Mouse (Mus musculus): ENCODE results near the gene Med15. TPM values are rescaled to one million over a fixed set of nuclear protein-coding genes. Genes with fewer than 3 reads are reported as not detected.

The Med15 gene
- polyA plus RNA-seq (2016; fragmentation: Nextera tagmentation; extraction: Ambion mirVana), result 45.2 and 47.8 TPM in 2 replicates

DNA sequence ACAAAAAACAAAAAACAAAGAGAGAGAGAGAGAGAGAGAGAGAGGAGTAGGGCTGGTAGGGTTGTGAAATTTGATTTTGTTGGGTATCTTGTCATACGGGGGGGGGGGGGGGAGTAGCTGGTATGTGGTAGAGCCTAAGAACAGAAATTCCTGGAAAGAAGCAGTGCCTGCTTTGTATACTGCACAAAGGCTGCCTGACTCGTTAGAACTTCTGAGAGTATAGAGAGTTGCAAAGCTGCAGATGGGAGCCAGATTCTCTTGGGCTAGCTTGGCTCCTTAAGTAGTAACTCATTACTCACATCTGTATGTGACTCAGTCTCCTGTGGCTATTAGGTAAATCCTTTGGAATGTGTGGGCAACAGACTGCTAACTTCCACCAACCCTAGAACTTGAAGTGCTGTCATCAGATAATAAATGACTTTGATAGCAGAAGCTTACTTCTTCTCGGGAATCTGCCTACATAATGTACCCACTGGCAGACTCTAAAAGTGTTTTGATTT, at the start of gene Med15:
TSS of gene Med15 (minus strand) at position 51 of the 500 bp plus-strand sequence.
- H3K36me3 ChIP-seq, result no peaks in the 10 kb centered on the region
- no peak for DNase-seq (ENCODE audit: low spot score)
- H3K4me1 ChIP-seq, result peaks cover under 1% of the 10 kb centered on the region; the same call in 1 of the 2 replicates
- H3K27ac ChIP-seq (replicated peaks), result no peak within 1 kb of the TSS
- H3K27me3 ChIP-seq (ENCODE audit: low read depth, poor library complexity, severe bottlenecking), result peaks cover 9% of the 10 kb centered on the region
- no peak within 1 kb of the TSS for H3K4me3 ChIP-seq
- WGBS, result 63% methylated on average over 3 of the region's 3 CpGs
- no peaks in the 10 kb centered on the region for H3K9me3 ChIP-seq (replicated peaks)

- WGBS, result 74% methylated on average over 1 of the region's 1 CpGs
- Histone ChIP-seq H3K36me3 (peaks cover 86% of the 10 kb centered on the region), H3K4me3 (no peak overlapping the region)
Measured at GRCm38 (mm10) chr16:17779692-17780091, 47.0 kb upstream of the Med15 start.

GRCm38 (mm10) chr16:17778223-17778622, 45.5 kb upstream of the Med15 start:
- H3K4me3 ChIP-seq, result no peak overlapping the region
- WGBS, result 91% methylated on average over 4 of the region's 4 CpGs
- no peak for DNase-seq (ENCODE audit: low spot score)
- H3K27ac ChIP-seq (replicated peaks), result no peak overlapping the region
- H3K9me3 ChIP-seq (replicated peaks), result no peaks in the 10 kb centered on the region
- H3K4me1 ChIP-seq, result no peaks in the 10 kb centered on the region
- peaks cover 82% of the 10 kb centered on the region for H3K36me3 ChIP-seq
- no peaks in the 10 kb centered on the region for H3K27me3 ChIP-seq (ENCODE audit: low read depth, poor library complexity, severe bottlenecking)

More at GRCm38 (mm10) chr16:17779692-17780091, 47.0 kb upstream of the Med15 start:
- H3K27me3 ChIP-seq (ENCODE audit: low read depth, poor library complexity, severe bottlenecking), result no peaks in the 10 kb centered on the region
- H3K4me1 ChIP-seq, result no peaks in the 10 kb centered on the region
- H3K9me3 ChIP-seq (replicated peaks), result no peaks in the 10 kb centered on the region
- H3K27ac ChIP-seq (replicated peaks), result no peak overlapping the region
- DNase-seq (ENCODE audit: low spot score), result no peak

- DNase-seq (ENCODE audit: low spot score), result no peak
- 71% methylated on average over 11 of the region's 11 CpGs for WGBS
- no peaks in the 10 kb centered on the region for H3K4me1 ChIP-seq
- H3K27me3 ChIP-seq (ENCODE audit: low read depth, poor library complexity, severe bottlenecking), result no peaks in the 10 kb centered on the region
- H3K9me3 ChIP-seq (replicated peaks), result no peaks in the 10 kb centered on the region
- peaks cover 83% of the 10 kb centered on the region for H3K36me3 ChIP-seq
- H3K27ac ChIP-seq (replicated peaks), result no peak overlapping the region
- H3K4me3 ChIP-seq, result no peak overlapping the region
Measured at GRCm38 (mm10) chr16:17776828-17777227, 44.1 kb upstream of the Med15 start.

- H3K36me3 ChIP-seq, result peaks cover 86% of the 10 kb centered on the region
- H3K9me3 ChIP-seq (replicated peaks), result no peaks in the 10 kb centered on the region
- H3K4me1 ChIP-seq, result no peaks in the 10 kb centered on the region
- WGBS, result 86% methylated on average over 4 of the region's 4 CpGs
- H3K27ac ChIP-seq (replicated peaks), result no peak overlapping the region
- H3K4me3 ChIP-seq, result no peak overlapping the region
- no peak for DNase-seq (ENCODE audit: low spot score)
- H3K27me3 ChIP-seq (ENCODE audit: low read depth, poor library complexity, severe bottlenecking), result no peaks in the 10 kb centered on the region
Measured at GRCm38 (mm10) chr16:17771117-17771865, 38.6 kb upstream of the Med15 start.

GRCm38 (mm10) chr16:17768834-17769233, 36.1 kb upstream of the Med15 start:
- Histone ChIP-seq H3K4me1 (no peaks in the 10 kb centered on the region), H3K36me3 (peaks cover 89% of the 10 kb centered on the region), H3K4me3 (no peak overlapping the region), H3K27ac (replicated peaks) (no peak overlapping the region), H3K27me3 (ENCODE audit: low read depth, poor library complexity, severe bottlenecking) (no peaks in the 10 kb centered on the region), H3K9me3 (replicated peaks) (no peaks in the 10 kb centered on the region)
- 89% methylated on average over 7 of the region's 7 CpGs for WGBS
- DNase-seq (ENCODE audit: low spot score), result no peak

DNA sequence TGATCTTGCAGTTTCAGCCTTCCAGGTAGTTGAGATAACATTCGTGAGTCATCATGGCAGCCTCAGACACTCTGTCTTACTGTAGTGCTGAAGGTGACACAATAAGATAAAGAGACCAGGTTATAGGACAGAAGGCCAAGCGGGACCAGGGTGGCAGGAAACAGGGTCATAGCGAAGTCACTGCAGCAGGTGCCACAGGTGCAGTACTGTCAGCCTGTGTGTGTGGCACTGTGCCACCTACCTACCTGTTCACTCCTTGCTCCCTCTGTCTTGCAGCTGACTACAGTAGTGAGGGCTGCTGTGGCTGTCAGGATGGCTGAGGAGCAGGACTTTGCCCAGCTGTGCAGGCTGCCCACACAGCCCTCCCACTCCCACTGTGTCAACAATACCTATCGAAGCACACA, 31.4 kb upstream of the Med15 start:
- no peak for DNase-seq (ENCODE audit: low spot score)
- peaks cover 10% of the 10 kb centered on the region; the same call in 1 of the 2 replicates for H3K27me3 ChIP-seq (ENCODE audit: low read depth, poor library complexity, severe bottlenecking)
- 92% methylated on average over 4 of the region's 4 CpGs for WGBS
- H3K36me3 ChIP-seq, result peaks cover 55% of the 10 kb centered on the region
- H3K4me1 ChIP-seq, result peaks cover 22% of the 10 kb centered on the region
- no peaks in the 10 kb centered on the region for H3K9me3 ChIP-seq (replicated peaks)
- no peak overlapping the region for H3K4me3 ChIP-seq
- no peak overlapping the region for H3K27ac ChIP-seq (replicated peaks)

- H3K27me3 ChIP-seq (ENCODE audit: low read depth, poor library complexity, severe bottlenecking), result peaks cover 36% of the 10 kb centered on the region
- H3K4me3 ChIP-seq, result peak overlapping the region; percentile 71; the same call in 1 of the 2 replicates
- WGBS, result 71% methylated on average over 1 of the region's 1 CpGs
- H3K27ac ChIP-seq (replicated peaks), result no peak overlapping the region
- H3K36me3 ChIP-seq, result peaks cover 28% of the 10 kb centered on the region
- no peak for DNase-seq (ENCODE audit: low spot score)
- peaks cover 27% of the 10 kb centered on the region for H3K4me1 ChIP-seq
- no peaks in the 10 kb centered on the region for H3K9me3 ChIP-seq (replicated peaks)
Measured at GRCm38 (mm10) chr16:17761074-17761473, 28.4 kb upstream of the Med15 start.

- Histone ChIP-seq H3K36me3 (peaks cover 24% of the 10 kb centered on the region), H3K27me3 (ENCODE audit: low read depth, poor library complexity, severe bottlenecking) (peaks cover 36% of the 10 kb centered on the region), H3K4me1 (peaks cover 27% of the 10 kb centered on the region), H3K9me3 (replicated peaks) (no peaks in the 10 kb centered on the region), H3K27ac (replicated peaks) (no peak overlapping the region), H3K4me3 (peak overlapping the region; percentile 71)
- 36% methylated on average over 8 of the region's 8 CpGs for WGBS
- DNase-seq (ENCODE audit: low spot score), result peak; percentile 44
Measured at GRCm38 (mm10) chr16:17760657-17761056, 28.0 kb upstream of the Med15 start.

GRCm38 (mm10) chr16:17759813-17760321, 27.2 kb upstream of the Med15 start:
- DNase-seq (ENCODE audit: low spot score), result no peak
- Histone ChIP-seq H3K36me3 (peaks cover 17% of the 10 kb centered on the region), H3K4me3 (peak overlapping the region; percentile 71), H3K27ac (replicated peaks) (peak overlapping the region; percentile 91), H3K9me3 (replicated peaks) (no peaks in the 10 kb centered on the region), H3K27me3 (ENCODE audit: low read depth, poor library complexity, severe bottlenecking) (peaks cover 37% of the 10 kb centered on the region), H3K4me1 (peaks cover 27% of the 10 kb centered on the region)
- WGBS, result 1% methylated on average over 54 of the region's 54 CpGs

DNA sequence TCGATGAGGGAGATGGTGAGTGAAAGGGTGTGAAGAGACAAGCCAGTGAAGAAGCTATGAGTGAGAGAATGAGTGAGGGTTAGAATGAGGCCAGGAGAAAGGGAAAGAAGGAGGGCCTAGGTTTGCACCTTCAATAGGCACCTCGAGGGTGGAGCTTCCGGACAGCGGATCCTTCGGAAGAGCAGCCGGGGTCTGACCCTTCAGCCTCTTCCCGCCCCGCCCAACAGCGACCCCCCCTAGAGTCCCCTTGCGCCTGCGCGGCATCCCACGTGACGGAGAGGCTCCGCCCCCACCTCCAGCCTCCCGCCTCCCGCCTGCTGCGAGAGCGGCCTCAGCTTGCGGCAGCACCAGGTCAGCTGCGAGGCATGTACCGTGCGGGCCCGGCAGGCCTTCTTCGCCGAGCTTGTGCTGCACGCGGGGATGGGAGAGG, 26.7 kb upstream of the Med15 start, which contains the start of gene Klhl22:
TSS of gene Klhl22 (plus strand) at position 275 of the 430 bp plus-strand sequence.
- DNase-seq (ENCODE audit: low spot score), result peak; percentile 94
- Histone ChIP-seq H3K27me3 (ENCODE audit: low read depth, poor library complexity, severe bottlenecking) (peaks cover 40% of the 10 kb centered on the region), H3K9me3 (replicated peaks) (no peaks in the 10 kb centered on the region), H3K4me1 (peaks cover 27% of the 10 kb centered on the region), H3K27ac (replicated peaks) (peak within 1 kb of the TSS; percentile 91), H3K36me3 (peaks cover 13% of the 10 kb centered on the region), H3K4me3 (peak within 1 kb of the TSS; percentile 71)
- 3% methylated on average over 28 of the region's 28 CpGs for WGBS

DNA sequence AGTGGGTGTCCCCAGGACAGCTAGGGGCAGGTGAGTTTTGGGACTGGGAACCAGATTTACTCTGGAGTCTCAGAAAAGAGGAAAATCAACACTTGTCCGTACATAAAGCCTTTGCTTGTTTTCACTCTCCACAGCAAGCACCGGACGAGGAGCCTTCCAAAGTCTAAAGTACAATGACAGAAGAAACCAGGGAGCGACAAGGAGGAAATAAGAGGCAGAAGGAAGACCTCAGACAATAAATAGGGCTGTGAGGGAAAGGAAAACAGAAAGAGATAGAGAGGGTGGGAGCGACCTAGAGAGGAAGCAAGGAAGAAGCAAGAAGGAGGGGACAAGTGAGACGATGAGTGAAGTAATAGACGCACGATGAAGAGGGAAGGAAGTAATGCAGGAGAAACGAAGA, 26.2 kb upstream of the Med15 start:
- peak overlapping the region; percentile 71 for H3K4me3 ChIP-seq
- H3K27ac ChIP-seq (replicated peaks), result peak overlapping the region; percentile 91
- WGBS, result 58% methylated on average over 9 of the region's 9 CpGs
- DNase-seq (ENCODE audit: low spot score), result no peak
- peaks cover 27% of the 10 kb centered on the region for H3K4me1 ChIP-seq
- H3K36me3 ChIP-seq, result peaks cover 8% of the 10 kb centered on the region; the same call in 1 of the 2 replicates
- H3K27me3 ChIP-seq (ENCODE audit: low read depth, poor library complexity, severe bottlenecking), result peaks cover 40% of the 10 kb centered on the region
- no peaks in the 10 kb centered on the region for H3K9me3 ChIP-seq (replicated peaks)

GRCm38 (mm10) chr16:17757756-17758155, 25.1 kb upstream of the Med15 start:
- WGBS, result 96% methylated on average over 1 of the region's 1 CpGs
- peaks cover 40% of the 10 kb centered on the region for H3K27me3 ChIP-seq (ENCODE audit: low read depth, poor library complexity, severe bottlenecking)
- H3K27ac ChIP-seq (replicated peaks), result no peak overlapping the region
- no peaks in the 10 kb centered on the region for H3K9me3 ChIP-seq (replicated peaks)
- H3K4me1 ChIP-seq, result peaks cover 27% of the 10 kb centered on the region
- DNase-seq (ENCODE audit: low spot score), result no peak
- no peak overlapping the region for H3K4me3 ChIP-seq
- 0 out of 2 replicates have a peak, but pooled peaks cover 4% of the 10 kb centered on the region for H3K36me3 ChIP-seq

All from midbrain, embryonic 10.5 days (tissue).